Mouse (Mus musculus) E14TG2a.4 (cell line): Measurements from ENCODE around the gene Prr7.

Source experiments
- CTCF ChIP-seq: conservative IDR thresholded peaks from 2 replicates; pipeline ENCODE4 v1.5.1; 2014; ENCODE audit warnings: low read length
- NANOG ChIP-seq: IDR thresholded peaks from 2 replicates; pipeline ENCODE4 v1.6.1; 2014; ENCODE audit warnings: borderline replicate concordance, low read length, mixed read lengths

GRCm38 (mm10) chr13:55449679-55450441, 14.2 kb upstream of the Prr7 start:
- TF ChIP-seq NANOG (no peak), CTCF (peak; percentile 20; the same call in 1 of the 2 replicates)
